7 mouse cellular contexts compared by ENCODE assay signal in the genomic region with DNA sequence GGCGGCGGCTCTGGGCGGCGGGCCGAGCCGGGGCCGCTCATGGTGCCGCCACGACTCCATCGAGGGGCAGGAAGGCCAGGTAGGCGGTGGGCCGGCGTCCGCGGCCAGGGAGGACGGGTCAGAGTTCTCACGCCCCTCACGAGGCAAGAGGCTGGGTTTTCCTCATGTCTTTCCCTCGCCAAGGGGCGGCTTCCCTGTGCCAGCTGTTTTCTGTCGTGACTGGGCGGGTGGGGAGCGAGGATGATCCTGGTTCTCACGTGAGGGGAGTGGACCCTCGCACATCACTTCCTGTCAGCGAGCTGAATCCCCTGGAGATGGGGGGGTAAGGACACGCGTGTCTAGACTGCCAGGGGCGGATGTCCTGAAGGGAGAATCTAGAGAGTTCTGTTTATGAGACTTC. TPM values are rescaled to one million over a fixed set of nuclear protein-coding genes. Genes with fewer than 3 reads are reported as not detected.
DNase-seq lines count a peak whose midpoint lies in the region; ATAC-seq lines count a peak whose summit lies in the region.

No protein-coding gene starts in this region.

- intact Hi-C loops in left cerebral cortex, postnatal 4 days (cut with DNase I), result loop anchor here (5.0 kb wide), 1 partner anchor 129 kb away; no protein-coding TSS in a partner anchor

- H3K36me3 ChIP-seq in embryonic facial prominence, embryonic 12.5 days, result peaks cover 2% of the 10 kb centered on the region; the same call in 1 of the 2 replicates
- peaks cover 7% of the 10 kb centered on the region; the same call in 1 of the 2 replicates for H3K36me3 ChIP-seq in heart, embryonic 16.5 days (ENCODE audit: control insufficient read depth, insufficient read depth)
- H3K36me3 ChIP-seq in stomach, embryonic 16.5 days (ENCODE audit: control insufficient read depth, insufficient read depth, low read length), result no peaks in the 10 kb centered on the region

- peaks cover 7% of the 10 kb centered on the region; the same call in 1 of the 2 replicates for H3K4me1 ChIP-seq in embryonic facial prominence, embryonic 12.5 days
- peaks cover 12% of the 10 kb centered on the region for H3K4me1 ChIP-seq in heart, embryonic 16.5 days (ENCODE audit: control insufficient read depth, insufficient read depth, low read length)
- H3K4me1 ChIP-seq in stomach, embryonic 16.5 days (ENCODE audit: control insufficient read depth, insufficient read depth, low read length), result peaks cover 15% of the 10 kb centered on the region

- no peaks in the 10 kb centered on the region for H3K27me3 ChIP-seq in embryonic facial prominence, embryonic 12.5 days
- no peaks in the 10 kb centered on the region for H3K27me3 ChIP-seq in heart, embryonic 16.5 days (ENCODE audit: control insufficient read depth, insufficient read depth, low read length)
- H3K27me3 ChIP-seq in stomach, embryonic 16.5 days (ENCODE audit: control insufficient read depth, insufficient read depth, low read length), result no peaks in the 10 kb centered on the region

- DNase-seq in urinary bladder, postnatal 10 days (ENCODE audit: low spot score), result peak; percentile 27
- DNase-seq in urinary bladder, adult 2 months (ENCODE audit: low spot score), result no peak
- DNase-seq in left cerebral cortex, postnatal 4 days, result peak; percentile 70

- H3K9me3 ChIP-seq in embryonic facial prominence, embryonic 12.5 days, result no peaks in the 10 kb centered on the region
- H3K9me3 ChIP-seq in heart, embryonic 16.5 days (replicated peaks; ENCODE audit: control insufficient read depth, low read length), result no peaks in the 10 kb centered on the region
- no peaks in the 10 kb centered on the region for H3K9me3 ChIP-seq in stomach, embryonic 16.5 days (replicated peaks; ENCODE audit: control insufficient read depth, low read length)

- H3K9ac ChIP-seq in embryonic facial prominence, embryonic 12.5 days, result peak overlapping the region; percentile 91
- H3K9ac ChIP-seq in heart, embryonic 16.5 days (ENCODE audit: low read length), result peak overlapping the region; percentile 99
- H3K9ac ChIP-seq in stomach, embryonic 16.5 days (ENCODE audit: low read length), result peak overlapping the region; percentile 92

- peak; percentile 37 for ATAC-seq in embryonic facial prominence, embryonic 12.5 days (ENCODE audit: insufficient number of reproducible peaks, insufficient read depth, low FRiP score, low TSS enrichment)
- peak; percentile 9 for ATAC-seq in heart, embryonic 16.5 days (replicated peaks; ENCODE audit: extremely low read depth, insufficient read depth, low FRiP score)
- peak; percentile 9 for ATAC-seq in megakaryocyte-erythroid progenitor cell, adult 5-6 weeks (replicated peaks; ENCODE audit: low FRiP score, low TSS enrichment, poor library complexity, severe bottlenecking)
- ATAC-seq in stomach, embryonic 16.5 days (ENCODE audit: insufficient read depth, low FRiP score), result peak; percentile 4; the same call in 1 of the 2 replicates

- peak overlapping the region; percentile 87 for H3K27ac ChIP-seq in embryonic facial prominence, embryonic 12.5 days
- peak overlapping the region; percentile 97 for H3K27ac ChIP-seq in heart, embryonic 16.5 days (ENCODE audit: low read length)
- H3K27ac ChIP-seq in stomach, embryonic 16.5 days (ENCODE audit: low read length), result peak overlapping the region; percentile 99

- peak overlapping the region; percentile 78 for H3K4me3 ChIP-seq in embryonic facial prominence, embryonic 12.5 days
- peak overlapping the region; percentile 93 for H3K4me3 ChIP-seq in heart, embryonic 16.5 days (ENCODE audit: low read length)
- H3K4me3 ChIP-seq in stomach, embryonic 16.5 days (replicated peaks; ENCODE audit: low read length), result peak overlapping the region; percentile 79

- peak overlapping the region; percentile 71 for H3K4me2 ChIP-seq in embryonic facial prominence, embryonic 12.5 days (replicated peaks)
- peak overlapping the region; percentile 64 for H3K4me2 ChIP-seq in heart, embryonic 16.5 days (ENCODE audit: low read depth, low read length)
- peak overlapping the region; percentile 80 for H3K4me2 ChIP-seq in stomach, embryonic 16.5 days (ENCODE audit: low read depth, low read length)

- whole genome bisulfite sequencing in embryonic facial prominence, embryonic 12.5 days, result 2% methylated on average over 29 of the region's 29 CpGs
- under 1% methylated on average over 28 of the region's 29 CpGs for WGBS in heart, embryonic 16.5 days
- 1% methylated on average over 29 of the region's 29 CpGs for WGBS in stomach, embryonic 16.5 days

RNA-seq across cellular contexts. Expression of a gene that starts 0.8 kb away (rescaled TPM):
- polyA plus RNA-seq in urinary bladder, adult 2 months (2012; rRNA removed), result 102 and 127 TPM in 2 replicates
- polyA plus RNA-seq in embryonic facial prominence, embryonic 12.5 days (2016; fragmentation: Nextera tagmentation; extraction: Ambion mirVana), result 37.8 and 41.7 TPM in 2 replicates
- 93.2 and 97.2 TPM in 2 replicates for polyA plus RNA-seq in heart, embryonic 16.5 days (2015; fragmentation: Nextera tagmentation; extraction: Ambion mirVana)
- 10 to 100 TPM; 32.5 to 39.2 TPM for total RNA-seq in left cerebral cortex, postnatal 4 days (2021)
- 2.1 and 10.4 TPM in 2 replicates for total RNA-seq in megakaryocyte-erythroid progenitor cell, adult 5-6 weeks (2014; fragmentation: Nextera tagmentation)
- total RNA-seq in megakaryocyte-erythroid progenitor cell, adult 5-6 weeks (2017), result 1.2 and 6.2 TPM in 2 replicates
- 69.2 and 71.5 TPM in 2 replicates for polyA plus RNA-seq in stomach, embryonic 16.5 days (2015; fragmentation: Nextera tagmentation; extraction: Ambion mirVana)
